ENCODE assay signal across 20 mouse cellular contexts in genomic region chr4:116206531-116206930, GRCm38 (mm10). TPM values are rescaled to one million over a fixed set of nuclear protein-coding genes. Genes with fewer than 3 reads are reported as not detected.
"Had no signal": no experiment of that assay in that cellular context is flagged by ENCODE, and none has a peak within 500 bp of the region (broad histone marks: within the 10 kb centered on the region; RNA-seq: fewer than 3 reads in every experiment).

No protein-coding gene starts in this region.

- H3K9ac ChIP-seq: liver, embryonic 15.5 days; midbrain, embryonic 12.5 days; neural tube, embryonic 15.5 days; stomach, embryonic 15.5 days had no signal

- H3K4me2 ChIP-seq: liver, embryonic 11.5 days; liver, embryonic 15.5 days; midbrain, embryonic 12.5 days; neural tube, embryonic 15.5 days; stomach, embryonic 15.5 days had no signal

- H3K4me3 ChIP-seq: layer of hippocampus, adult 2 months; left cerebral cortex, adult 2 months; limb, embryonic 10.5 days; liver, embryonic 15.5 days; megakaryocyte, embryonic 14.5 days; midbrain, embryonic 12.5 days; neural tube, embryonic 15.5 days; stomach, embryonic 15.5 days had no signal

- DNase-seq: kidney, adult 18-20 months; kidney, postnatal 10 days; kidney, postnatal 4 days; lung, adult 2 months; lung, postnatal 10 days; spleen, adult 18-20 months had no signal

- H3K27ac ChIP-seq: layer of hippocampus, adult 2 months; left cerebral cortex, adult 2 months; limb, embryonic 10.5 days; liver, embryonic 15.5 days; macrophage; midbrain, embryonic 12.5 days; neural tube, embryonic 15.5 days; stomach, embryonic 15.5 days had no signal

- H3K27me3 ChIP-seq: liver, embryonic 15.5 days; midbrain, embryonic 12.5 days; neural tube, embryonic 15.5 days; stomach, embryonic 15.5 days had no signal

- ATAC-seq: midbrain, embryonic 16.5 days had no signal

- H3K36me3 ChIP-seq: limb, embryonic 10.5 days; liver, embryonic 15.5 days; midbrain, embryonic 12.5 days; neural tube, embryonic 15.5 days; stomach, embryonic 15.5 days had no signal

- H3K9me3 ChIP-seq: limb, embryonic 10.5 days; liver, embryonic 15.5 days; megakaryocyte, embryonic 14.5 days; midbrain, embryonic 12.5 days; neural tube, embryonic 15.5 days; stomach, embryonic 15.5 days had no signal

- H3K4me1 ChIP-seq: liver, embryonic 15.5 days; midbrain, embryonic 12.5 days; neural tube, embryonic 15.5 days had no signal

RNA-seq across cellular contexts. Expression of gene Gm49337, which starts 33.3 kb away (rescaled TPM):
- polyA plus RNA-seq: kidney, embryonic 14.5 days; limb, embryonic 10.5 days; limb, embryonic 14.5 days; liver, embryonic 11.5 days; liver, embryonic 15.5 days; lung, adult 2 months; macrophage; midbrain, embryonic 16.5 days; neural tube, embryonic 11.5 days; neural tube, embryonic 15.5 days; stomach, embryonic 15.5 days had no signal

RNA-seq across cellular contexts. Expression of gene 1700042G07Rik, which starts 33.4 kb away (rescaled TPM):
- polyA plus RNA-seq: kidney, embryonic 14.5 days; limb, embryonic 10.5 days; limb, embryonic 14.5 days; liver, embryonic 11.5 days; liver, embryonic 15.5 days; lung, adult 2 months; macrophage; midbrain, embryonic 12.5 days; midbrain, embryonic 16.5 days; neural tube, embryonic 11.5 days; neural tube, embryonic 15.5 days; stomach, embryonic 15.5 days had no signal

RNA-seq across cellular contexts. Expression of gene Tspan1, which starts 39.1 kb away (rescaled TPM):
- polyA plus RNA-seq: limb, embryonic 10.5 days; limb, embryonic 14.5 days; liver, embryonic 15.5 days; macrophage; midbrain, embryonic 16.5 days had no signal
